Mouse (Mus musculus): ENCODE measurements around the gene Ascc1. TPM values are rescaled to one million over a fixed set of nuclear protein-coding genes. Genes with fewer than 3 reads are reported as not detected.
"Not testable (repeated sequence)": the region's sequence is repeated elsewhere in the genome, so short reads cannot be mapped to it uniquely, and the experiment has no call there.

Ascc1 gene
- total RNA-seq, 1 experiment from 2014 or later = 27.8 TPM

DNA sequence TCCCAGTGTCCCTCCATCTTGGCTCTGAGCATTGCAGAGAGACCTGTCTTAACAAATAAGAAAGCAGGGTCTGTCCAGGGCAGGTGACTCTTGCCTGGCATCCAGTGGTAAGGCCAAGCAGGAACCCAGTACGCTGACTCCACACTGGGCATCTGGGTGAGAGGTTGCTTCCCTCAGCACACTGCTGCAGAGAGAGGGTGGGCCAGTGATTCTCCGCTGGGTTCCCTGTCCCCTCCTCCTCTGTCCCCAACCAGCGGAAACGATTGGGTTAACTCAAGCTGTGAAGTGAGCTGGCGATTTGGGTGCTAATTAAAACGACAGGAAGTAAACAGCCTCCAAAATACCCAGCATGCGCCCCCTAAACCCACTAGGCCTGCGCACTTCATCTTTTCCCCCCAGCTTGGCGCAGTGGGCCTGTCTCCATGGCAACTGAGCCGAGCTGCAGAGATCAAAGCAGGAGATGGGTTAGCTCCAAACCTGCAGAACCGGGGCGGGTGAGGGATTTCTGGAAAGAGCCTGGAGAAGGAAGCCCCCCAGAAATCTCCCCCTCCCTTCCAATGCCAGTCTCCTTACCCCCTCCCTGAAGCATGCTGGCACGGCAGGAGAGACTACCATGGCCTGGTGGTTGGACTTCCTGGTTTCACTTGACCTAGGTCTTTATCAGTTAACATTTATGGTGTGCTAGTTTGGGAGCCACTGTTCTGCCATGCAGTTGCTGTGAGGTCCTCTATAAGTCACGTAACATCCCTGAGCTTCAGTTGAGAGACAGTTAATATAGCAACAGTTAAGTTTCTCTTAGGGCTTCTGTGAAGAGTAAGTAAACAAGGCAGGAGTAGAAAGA lies 113.0 kb downstream of the Ascc1 start:
- peak; percentile 57 for DNase-seq

DNA sequence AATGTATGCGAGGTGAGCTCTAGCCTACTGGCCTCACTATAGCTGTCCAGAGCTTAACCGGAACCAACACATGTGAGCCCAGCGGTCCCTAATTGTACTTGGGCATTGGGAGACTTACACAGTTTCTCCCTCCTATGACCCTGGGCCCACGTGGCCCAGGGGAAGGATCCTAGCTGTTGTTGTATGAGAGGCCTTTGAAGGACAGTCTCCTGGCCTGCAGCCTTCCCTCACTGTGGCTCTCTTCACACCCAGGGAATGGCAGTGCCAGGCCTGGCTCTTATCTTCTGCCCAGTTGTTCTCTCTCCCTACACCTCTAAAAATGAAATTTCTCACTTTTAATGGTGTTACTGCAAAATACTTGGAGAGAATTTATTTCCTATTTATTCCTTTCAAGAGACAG lies 114.4 kb downstream of the Ascc1 start:
- DNase-seq = peak; percentile 56

GRCm38 (mm10) chr10:60118464-60118863 lies 115.9 kb downstream of the Ascc1 start:
- DNase-seq = no peak

GRCm38 (mm10) chr10:60120630-60121029 lies 118.0 kb downstream of the Ascc1 start:
- DNase-seq = no peak

DNA sequence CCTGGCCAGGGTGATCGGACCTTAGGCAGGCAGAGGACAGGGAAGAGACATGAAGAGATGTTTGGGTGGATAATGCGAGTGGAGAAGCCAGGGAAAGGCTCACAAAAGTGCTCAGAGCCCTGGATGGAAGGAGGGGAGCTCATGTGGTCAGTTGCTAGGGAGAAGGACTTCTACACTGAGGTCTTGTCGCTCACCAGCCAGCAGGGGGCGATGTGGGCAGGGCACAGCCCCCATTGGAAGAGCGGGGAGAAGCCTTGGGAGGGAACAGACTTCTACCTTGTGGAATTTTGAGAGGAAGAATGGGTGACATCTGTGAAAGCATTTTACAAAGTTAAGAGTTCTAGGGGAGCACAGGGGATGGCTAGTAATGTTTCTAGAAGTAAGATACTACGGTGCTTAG lies 121.5 kb downstream of the Ascc1 start:
- DNase-seq = peak; percentile 64

DNA sequence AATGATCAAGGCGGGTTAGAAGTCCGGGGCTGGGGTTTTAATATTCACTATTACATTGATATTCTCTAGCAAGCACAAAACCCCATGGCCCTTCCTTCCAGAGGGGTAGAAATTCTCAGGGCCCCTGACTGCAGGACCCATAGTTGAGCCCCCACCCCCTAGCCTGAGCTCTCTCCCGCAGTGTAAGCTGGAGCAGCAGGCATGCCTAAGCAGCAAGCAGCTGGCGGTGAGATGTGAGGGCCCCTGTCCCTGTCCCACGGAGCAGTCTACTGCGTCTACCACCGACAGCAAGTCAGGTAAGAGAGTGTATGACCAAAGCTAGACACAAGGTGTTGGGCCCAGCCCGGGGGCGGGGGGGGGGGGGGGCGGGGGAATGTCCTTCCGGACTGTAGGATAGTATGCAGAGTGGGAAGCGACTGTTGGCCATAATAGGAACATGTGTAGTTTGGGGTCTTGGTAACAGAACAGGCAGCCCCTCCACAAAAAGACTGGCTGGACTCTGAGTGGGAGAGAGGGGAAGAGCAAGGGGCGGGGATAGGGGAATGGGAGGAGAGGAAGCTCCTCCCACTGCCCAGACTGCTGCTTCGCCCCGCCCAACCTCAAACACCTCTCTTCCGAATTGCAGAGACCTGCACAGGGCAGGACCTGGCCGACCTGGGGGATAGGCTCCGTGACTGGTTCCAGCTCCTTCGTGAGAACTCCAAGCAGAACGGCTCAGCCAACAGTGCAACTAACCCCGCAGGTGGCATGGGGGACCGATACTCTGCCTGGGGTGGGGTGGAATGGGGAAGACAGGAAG lies 123.1 kb downstream of the Ascc1 start:
- DNase-seq = no peak

DNA sequence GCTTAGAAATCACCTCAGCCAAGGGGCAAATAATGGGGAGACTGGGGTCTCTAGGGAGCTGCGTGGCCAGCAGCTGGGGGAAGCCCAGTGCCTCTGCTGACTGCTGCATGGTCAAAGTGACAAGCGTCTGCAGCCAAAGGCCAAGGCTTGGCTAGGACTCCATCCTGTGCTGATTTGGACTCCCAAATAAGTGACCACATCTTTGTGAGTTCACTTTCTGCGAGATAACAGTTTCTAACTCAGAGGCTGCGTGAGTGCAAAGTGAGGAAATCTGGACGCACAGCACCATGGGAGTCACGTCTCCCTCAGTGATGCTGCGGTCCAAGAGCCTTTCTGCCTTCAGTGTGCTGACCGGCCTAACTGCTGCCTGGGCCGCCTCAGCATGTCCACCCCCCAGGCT lies 125.7 kb downstream of the Ascc1 start:
- no peak for DNase-seq

DNA sequence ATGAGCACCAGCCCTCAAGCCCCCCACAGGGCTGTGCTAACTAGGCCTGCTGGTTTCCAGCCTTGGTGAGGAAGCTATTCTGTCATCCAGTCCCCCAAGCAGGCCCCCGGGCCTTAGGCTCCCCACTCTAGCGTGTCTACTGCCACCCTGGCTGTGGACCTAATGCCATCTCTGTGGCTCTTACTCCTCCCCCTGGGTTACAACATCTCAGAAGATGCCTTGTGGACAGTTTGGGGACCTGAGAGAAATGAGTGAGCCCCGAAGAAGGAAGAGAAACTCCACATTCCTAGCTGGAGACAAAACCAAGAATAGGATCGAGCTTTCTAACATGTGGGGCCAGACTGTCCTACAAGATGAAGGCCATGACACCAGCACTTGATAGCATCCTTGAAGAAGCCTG lies 127.9 kb downstream of the Ascc1 start:
- no peak for DNase-seq

- no peak for DNase-seq
Observed at GRCm38 (mm10) chr10:60133501-60133900, 130.9 kb downstream of the Ascc1 start.

DNA sequence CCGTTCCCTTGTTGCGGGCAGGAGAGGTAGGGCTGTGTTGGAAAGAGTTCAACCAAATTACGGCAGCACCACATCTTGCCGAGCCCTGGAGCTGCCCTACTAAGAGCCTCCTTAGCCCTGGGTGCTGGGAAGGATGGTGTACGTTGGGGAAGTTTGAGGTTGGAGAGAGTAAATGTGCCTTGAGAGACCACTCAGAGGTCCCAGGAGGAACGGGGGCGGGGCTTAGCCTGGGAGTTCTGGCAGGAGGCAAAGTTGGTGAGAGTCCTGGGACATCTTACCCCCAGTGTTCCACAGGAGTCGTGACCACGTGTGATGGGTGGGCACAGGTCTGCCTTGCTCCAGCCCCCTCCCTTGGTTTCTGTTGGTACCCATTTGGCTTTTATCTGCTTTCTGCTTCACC lies 131.6 kb downstream of the Ascc1 start:
- no peak for DNase-seq

- not testable (repeated sequence) for DNase-seq
Observed at GRCm38 (mm10) chr10:60136010-60136409, 133.4 kb downstream of the Ascc1 start.

DNA sequence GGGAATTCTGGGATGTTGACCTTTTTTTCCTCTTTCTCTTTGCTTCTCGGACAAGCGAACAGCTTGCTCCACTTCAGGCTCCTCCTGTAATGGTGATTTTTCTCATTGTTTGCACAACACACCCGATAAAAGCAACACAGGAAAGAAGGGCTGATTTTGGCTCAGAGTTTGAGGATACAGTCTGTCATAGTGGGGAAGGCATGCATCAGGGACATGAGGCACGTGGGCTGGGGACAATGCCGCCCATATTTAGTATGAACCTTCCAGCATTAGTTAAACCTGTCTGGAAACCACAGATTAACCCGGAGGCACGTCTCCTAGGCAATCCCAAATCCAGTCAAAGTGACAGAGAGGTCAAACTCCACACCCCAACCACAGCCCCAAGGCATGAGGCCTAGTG lies 134.3 kb downstream of the Ascc1 start:
- no peak for DNase-seq

- no peak for DNase-seq
Observed at GRCm38 (mm10) chr10:60138680-60139079, 136.1 kb downstream of the Ascc1 start.

- DNase-seq = no peak
Observed at GRCm38 (mm10) chr10:60140751-60141150, 138.1 kb downstream of the Ascc1 start.

- DNase-seq = no peak
Observed at GRCm38 (mm10) chr10:60141656-60142160, 139.1 kb downstream of the Ascc1 start.

GRCm38 (mm10) chr10:60147510-60148047 lies 145.0 kb downstream of the Ascc1 start:
- not testable (repeated sequence) for DNase-seq

- peak; percentile 90 for DNase-seq
Observed at GRCm38 (mm10) chr10:60148087-60148486, 145.5 kb downstream of the Ascc1 start.

Small RNA genes lying within 50 kb of the gene (microRNA-seq; reads per million reads assigned to microRNA genes)
- 0 to 0.38 reads per million in 2 experiments for gene Mir6906

Other genes starting within 250 kb of the Ascc1 start
- 49.5 and 50.6 TPM in 2 replicates for gene Dnajb12, start 123.2 kb upstream of the Ascc1 start, total RNA-seq (2021)
- 70.5 and 103 TPM in 2 replicates for gene Ddit4, start 51.0 kb upstream of the Ascc1 start, total RNA-seq (2021)
- 57.5 and 68.8 TPM in 2 replicates for gene Anapc16, start 330 bp downstream of the Ascc1 start, total RNA-seq (2021)
- gene Spock2, start 103.4 kb downstream of the Ascc1 start, total RNA-seq (2021) = 34.9 and 40.8 TPM in 2 replicates
- gene Chst3, start 216.5 kb downstream of the Ascc1 start, total RNA-seq (2021) = 2.0 and 5.4 TPM in 2 replicates